Mouse (Mus musculus) intestine, embryonic 14.5 days (tissue): Measurements from ENCODE around the gene Atrnl1. TPM values are rescaled to one million over a fixed set of nuclear protein-coding genes. Genes with fewer than 3 reads are reported as not detected.
A peak's percentile ranks its signal among the peaks of the same experiment; 100 is the strongest.

Source experiments
- ATAC-seq: fragments of 200-750 bp; cut with Nextera tagmentation; replicated peaks from 2 replicates; pipeline ENCODE4 v1.8.0; 2017; ENCODE audit warnings: low read depth, moderate number of reproducible peaks, moderate TSS enrichment, moderate library complexity; ENCODE audit not compliant: low FRiP score, low TSS enrichment
- DNase-seq: peaks from one replicate; pipeline ENCODE4 v3.0.0-alpha.2; 2018; ENCODE audit warnings: low spot score
- H3K27ac ChIP-seq: fragments of 300-500 bp; sonication (generic); 2 replicates; pipeline ENCODE4 v1.5.1; 2014; ENCODE audit warnings: low read depth, mild to moderate bottlenecking, control low read depth
- H3K27me3 ChIP-seq: fragments of 300-500 bp; sonication (generic); replicated peaks from 2 replicates; pipeline ENCODE4 v1.6.1; 2014; ENCODE audit warnings: low read length, control low read depth; ENCODE audit not compliant: control insufficient read depth, insufficient read depth
- H3K36me3 ChIP-seq: fragments of 300-500 bp; sonication (generic); 2 replicates; pipeline ENCODE4 v1.6.1; 2014; ENCODE audit warnings: low read length, control low read depth; ENCODE audit not compliant: control insufficient read depth, insufficient read depth
- H3K4me1 ChIP-seq: fragments of 300-500 bp; sonication (generic); replicated peaks from 2 replicates; pipeline ENCODE4 v1.6.1; 2014; ENCODE audit warnings: low read length, control low read depth, mixed read lengths; ENCODE audit not compliant: control insufficient read depth, insufficient read depth
- H3K4me2 ChIP-seq: fragments of 300-500 bp; sonication (generic); 2 replicates; pipeline ENCODE4 v1.6.1; 2014; ENCODE audit warnings: low read length
- H3K4me3 ChIP-seq: fragments of 300-500 bp; sonication (generic); 2 replicates; pipeline ENCODE4 v1.5.1; 2014; ENCODE audit warnings: low read depth, low read length, control low read depth, mixed read lengths
- H3K9ac ChIP-seq: fragments of 300-500 bp; sonication (generic); 2 replicates; pipeline ENCODE4 v1.6.1; 2014; ENCODE audit warnings: mild to moderate bottlenecking, low read length
- H3K9me3 ChIP-seq: fragments of 300-500 bp; sonication (generic); 2 replicates; pipeline ENCODE4 v1.6.1; 2016; ENCODE audit warnings: low read length, control low read depth; ENCODE audit not compliant: control insufficient read depth
- WGBS: fragments of 180-500 bp; shearing (Covaris S2); extraction: QIAGEN DNeasy Blood & Tissue Kit; methylation state at CpG from one replicate; pipeline ENCODE4 v1.1.7; 2014; 5-methylcytosine and 5-hydroxymethylcytosine counted together
- polyA plus RNA-seq: library from polyadenylated mRNA; unstranded; fragments of >200 nt; fragmentation: Nextera tagmentation; extraction: Ambion mirVana; gene quantifications from 2 replicates; pipeline ENCODE4 v1.2.1, GENCODE M21; 2014

Gene Atrnl1
- polyA plus RNA-seq, 1 experiment from 2014 or later: 7.4 TPM

GRCm38 (mm10) chr19:58120661-58121060 is 509.8 kb downstream of the Atrnl1 start:
- no peak overlapping the region for H3K4me2 ChIP-seq
- peaks cover 33% of the 10 kb centered on the region for H3K4me1 ChIP-seq
- H3K36me3 ChIP-seq: 0 out of 2 replicates have a peak, but pooled peaks cover 3% of the 10 kb centered on the region
- 81% methylated on average over 9 of the region's 9 CpGs for WGBS
- H3K4me3 ChIP-seq: no peak overlapping the region
- no peak for DNase-seq
- H3K9ac ChIP-seq: no peak overlapping the region
- H3K9me3 ChIP-seq: no peaks in the 10 kb centered on the region
- no peak overlapping the region for H3K27ac ChIP-seq
- ATAC-seq: no peak
- no peaks in the 10 kb centered on the region for H3K27me3 ChIP-seq

GRCm38 (mm10) chr19:58121628-58122027 is 510.8 kb downstream of the Atrnl1 start:
- no peak for DNase-seq
- no peak overlapping the region for H3K4me3 ChIP-seq
- 63% methylated on average over 6 of the region's 6 CpGs for WGBS
- H3K4me1 ChIP-seq: peaks cover 35% of the 10 kb centered on the region
- no peak overlapping the region for H3K27ac ChIP-seq
- no peak overlapping the region for H3K9ac ChIP-seq
- no peak overlapping the region for H3K4me2 ChIP-seq
- ATAC-seq: no peak
- H3K36me3 ChIP-seq: 0 out of 2 replicates have a peak, but pooled peaks cover 3% of the 10 kb centered on the region
- no peaks in the 10 kb centered on the region for H3K9me3 ChIP-seq
- no peaks in the 10 kb centered on the region for H3K27me3 ChIP-seq

DNA sequence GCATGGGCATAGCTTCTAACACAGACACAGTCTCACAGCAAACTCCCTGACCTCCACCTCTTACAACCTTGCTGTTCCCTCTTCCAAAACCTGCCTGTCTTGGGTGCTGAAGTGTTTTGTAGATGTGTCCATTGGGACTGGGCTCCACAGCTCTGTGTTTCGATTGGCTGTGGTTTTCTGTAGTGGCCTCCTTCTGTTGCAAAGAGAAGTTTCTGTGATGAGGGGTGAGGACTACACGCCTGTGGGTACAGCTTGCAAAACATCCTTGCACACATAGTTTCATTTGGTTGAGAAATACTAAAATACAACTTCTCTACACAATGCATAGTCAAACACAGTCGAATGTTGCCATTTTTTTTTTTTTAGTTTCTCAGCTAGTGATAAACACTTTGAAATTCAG is 512.8 kb downstream of the Atrnl1 start:
- Histone ChIP-seq H3K4me3 (no peak overlapping the region), H3K9me3 (no peaks in the 10 kb centered on the region), H3K27ac (no peak overlapping the region), H3K36me3 (0 out of 2 replicates have a peak, but pooled peaks cover 3% of the 10 kb centered on the region), H3K4me2 (no peak overlapping the region), H3K9ac (no peak overlapping the region), H3K27me3 (no peaks in the 10 kb centered on the region), H3K4me1 (peaks cover 33% of the 10 kb centered on the region)
- no peak for ATAC-seq
- DNase-seq: no peak
- WGBS: 86% methylated on average over 3 of the region's 3 CpGs

GRCm38 (mm10) chr19:58124566-58124965 is 513.7 kb downstream of the Atrnl1 start:
- Histone ChIP-seq H3K36me3 (0 out of 2 replicates have a peak, but pooled peaks cover 3% of the 10 kb centered on the region), H3K27me3 (no peaks in the 10 kb centered on the region), H3K27ac (no peak overlapping the region), H3K9ac (no peak overlapping the region), H3K4me3 (no peak overlapping the region), H3K9me3 (peaks cover 1% of the 10 kb centered on the region; the same call in 1 of the 2 replicates), H3K4me1 (peaks cover 25% of the 10 kb centered on the region), H3K4me2 (no peak overlapping the region)
- no peak for ATAC-seq
- WGBS: 57% methylated on average over 5 of the region's 5 CpGs
- no peak for DNase-seq

GRCm38 (mm10) chr19:58125010-58125409 is 514.2 kb downstream of the Atrnl1 start:
- ATAC-seq (no peak), DNase-seq (no peak)
- Histone ChIP-seq H3K4me3 (no peak overlapping the region), H3K4me2 (0 out of 2 replicates have a peak overlapping the region, but pooled peaks have one; percentile 6), H3K36me3 (0 out of 2 replicates have a peak, but pooled peaks cover 3% of the 10 kb centered on the region), H3K4me1 (peaks cover 20% of the 10 kb centered on the region), H3K9ac (no peak overlapping the region), H3K27me3 (no peaks in the 10 kb centered on the region), H3K9me3 (peaks cover 4% of the 10 kb centered on the region; the same call in 1 of the 2 replicates), H3K27ac (no peak overlapping the region)
- 63% methylated on average over 14 of the region's 14 CpGs for WGBS

- H3K4me2 ChIP-seq: no peak overlapping the region
- H3K27me3 ChIP-seq: no peaks in the 10 kb centered on the region
- no peaks in the 10 kb centered on the region for H3K4me1 ChIP-seq
- peaks cover 4% of the 10 kb centered on the region; the same call in 1 of the 2 replicates for H3K9me3 ChIP-seq
- peaks cover 14% of the 10 kb centered on the region for H3K36me3 ChIP-seq
- 96% methylated on average over 9 of the region's 9 CpGs for WGBS
- H3K9ac ChIP-seq: no peak overlapping the region
- no peak overlapping the region for H3K27ac ChIP-seq
- ATAC-seq (no peak), DNase-seq (no peak)
- H3K4me3 ChIP-seq: no peak overlapping the region
These were observed 521.1 kb downstream of the Atrnl1 start for GRCm38 (mm10) chr19:58131896-58132295.

- Histone ChIP-seq H3K27me3 (no peaks in the 10 kb centered on the region), H3K9me3 (no peaks in the 10 kb centered on the region), H3K4me2 (no peak overlapping the region), H3K36me3 (no peaks in the 10 kb centered on the region), H3K9ac (no peak overlapping the region), H3K4me1 (peaks cover 5% of the 10 kb centered on the region; the same call in 1 of the 2 replicates), H3K4me3 (no peak overlapping the region), H3K27ac (no peak overlapping the region)
- ATAC-seq (no peak), DNase-seq (no peak)
- 28% methylated on average over 13 of the region's 13 CpGs for WGBS
These were observed 529.5 kb downstream of the Atrnl1 start for GRCm38 (mm10) chr19:58140191-58140784.

- no peak overlapping the region for H3K4me2 ChIP-seq
- no peak overlapping the region for H3K9ac ChIP-seq
- no peak for ATAC-seq
- no peaks in the 10 kb centered on the region for H3K36me3 ChIP-seq
- no peak overlapping the region for H3K27ac ChIP-seq
- H3K4me3 ChIP-seq: no peak overlapping the region
- DNase-seq: no peak
- 95% methylated on average over 7 of the region's 7 CpGs for WGBS
- peaks cover 5% of the 10 kb centered on the region; the same call in 1 of the 2 replicates for H3K4me1 ChIP-seq
- no peaks in the 10 kb centered on the region for H3K9me3 ChIP-seq
- no peaks in the 10 kb centered on the region for H3K27me3 ChIP-seq
These were observed 533.1 kb downstream of the Atrnl1 start for GRCm38 (mm10) chr19:58143853-58144454.
